Mouse (Mus musculus): ENCODE data around the gene Rfc2.
A peak's percentile ranks its signal among the peaks of the same experiment; 100 is the strongest.

Gene Rfc2

GRCm38 (mm10) chr5:134581146-134581545 is at the start of gene Rfc2:
TSS of gene Rfc2 (plus strand) at chr5:134581366.
- DNase-seq = peak; percentile 61 to 69

GRCm38 (mm10) chr5:134531585-134531984 is 49.6 kb upstream of the Rfc2 start:
- no peak for DNase-seq

- DNase-seq = no peak
These were observed 48.7 kb upstream of the Rfc2 start for GRCm38 (mm10) chr5:134532417-134532816.

GRCm38 (mm10) chr5:134536036-134536435 is 45.1 kb upstream of the Rfc2 start:
- no peak for DNase-seq

GRCm38 (mm10) chr5:134539891-134540290 is 41.3 kb upstream of the Rfc2 start:
- DNase-seq = no peak

- DNase-seq = no peak
These were observed 40.3 kb upstream of the Rfc2 start for GRCm38 (mm10) chr5:134540881-134541280.

GRCm38 (mm10) chr5:134541640-134542039 is 39.5 kb upstream of the Rfc2 start:
- peak; percentile 85 to 86 for DNase-seq

- DNase-seq = no peak
These were observed 36.5 kb upstream of the Rfc2 start for GRCm38 (mm10) chr5:134544516-134545241.

GRCm38 (mm10) chr5:134545242-134545629 is 35.9 kb upstream of the Rfc2 start:
- DNase-seq = no peak

- no peak for DNase-seq
These were observed 34.4 kb upstream of the Rfc2 start for GRCm38 (mm10) chr5:134546790-134547189.

GRCm38 (mm10) chr5:134548306-134548705 is 32.9 kb upstream of the Rfc2 start:
- peak; percentile 65 to 78 for DNase-seq

GRCm38 (mm10) chr5:134549640-134550168 is 31.5 kb upstream of the Rfc2 start:
- DNase-seq = no peak

GRCm38 (mm10) chr5:134550836-134551232 is 30.3 kb upstream of the Rfc2 start:
- DNase-seq = no peak

- peak; percentile 42 to 53 for DNase-seq
These were observed 29.7 kb upstream of the Rfc2 start for GRCm38 (mm10) chr5:134551233-134552109.

- peak; percentile 97 to 99 for DNase-seq
These were observed 28.8 kb upstream of the Rfc2 start, which contains the start of gene Clip2 for GRCm38 (mm10) chr5:134552110-134552972. TSS of gene Clip2 (minus strand) at chr5:134552434.

- DNase-seq = peak in 1 of 2 experiments; percentile 32
These were observed 27.1 kb upstream of the Rfc2 start for GRCm38 (mm10) chr5:134553951-134554546.

- peak; percentile 84 for DNase-seq
These were observed 25.6 kb upstream of the Rfc2 start for GRCm38 (mm10) chr5:134555463-134556164.

GRCm38 (mm10) chr5:134560071-134560449 is 21.1 kb upstream of the Rfc2 start, which contains the start of gene Syna:
TSS of gene Syna (minus strand) at chr5:134560171.
- no peak for DNase-seq

GRCm38 (mm10) chr5:134560450-134561171 is 20.6 kb upstream of the Rfc2 start:
- no peak for DNase-seq

GRCm38 (mm10) chr5:134564272-134564671 is 16.9 kb upstream of the Rfc2 start:
- DNase-seq = no peak

- no peak for DNase-seq
These were observed 15.5 kb upstream of the Rfc2 start for GRCm38 (mm10) chr5:134565696-134566095.

Measured in kidney, adult 8-10 months (tissue).